Mouse (Mus musculus): ENCODE measurements around the gene Ercc5.

Gene Ercc5
- long read RNA-seq, experiment 1, transcript Ercc5-201 (15 exons, 3,907 nt): major isoform, 6 of 23 reads
- long read RNA-seq, experiment 1, partial matches to known transcripts: 10 of 23 reads
- long read RNA-seq, experiment 1, other reads (novel, unspliced or antisense): 6 of 23 reads
- long read RNA-seq, experiment 2, partial matches to known transcripts: 6 of 15 reads
- long read RNA-seq, experiment 2, other reads (novel, unspliced or antisense): 6 of 15 reads

DNA sequence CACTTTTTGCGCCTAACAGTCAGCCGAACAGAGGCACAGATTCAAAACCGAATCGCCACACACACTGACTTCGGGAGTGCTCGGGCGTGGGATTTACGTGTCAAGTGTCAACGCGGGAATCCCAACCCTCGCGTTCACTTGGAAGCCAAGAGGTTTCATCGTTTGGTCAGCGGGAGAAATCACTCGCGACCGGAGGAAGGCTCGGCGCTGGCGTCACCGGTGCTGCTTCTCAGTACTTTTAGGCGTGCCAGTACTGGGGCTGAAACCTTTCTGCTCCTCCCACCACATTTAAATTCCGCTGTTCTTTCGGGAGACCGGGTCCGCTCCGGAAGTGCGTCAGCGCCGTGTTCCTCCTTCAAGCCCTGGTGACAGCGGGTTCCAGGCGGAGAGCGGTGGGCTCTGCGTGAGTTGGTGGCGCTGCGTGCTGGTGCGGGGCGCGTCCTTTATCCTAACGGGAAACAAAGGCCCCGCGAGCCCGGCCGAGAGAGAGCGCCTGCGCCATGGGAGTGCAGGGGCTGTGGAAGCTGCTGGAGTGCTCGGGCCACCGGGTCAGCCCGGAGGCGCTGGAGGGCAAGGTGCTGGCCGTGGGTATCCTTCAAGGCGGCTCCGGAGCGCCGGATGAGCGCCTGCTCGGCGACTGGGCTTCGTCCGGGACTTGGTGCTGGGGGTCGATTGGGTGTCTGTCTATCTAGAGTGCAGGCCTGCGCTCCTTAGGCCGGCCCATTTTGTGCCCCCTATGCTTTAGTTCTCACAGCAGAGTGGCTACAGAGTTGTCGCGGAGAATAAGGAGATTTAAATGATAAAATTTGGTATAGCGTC, at the start of gene Ercc5:
Ercc5 (plus strand) TSS at position 182 of the 819 bp plus-strand sequence.
- intact Hi-C loops (cut with DNase I): no loop called here

DNA sequence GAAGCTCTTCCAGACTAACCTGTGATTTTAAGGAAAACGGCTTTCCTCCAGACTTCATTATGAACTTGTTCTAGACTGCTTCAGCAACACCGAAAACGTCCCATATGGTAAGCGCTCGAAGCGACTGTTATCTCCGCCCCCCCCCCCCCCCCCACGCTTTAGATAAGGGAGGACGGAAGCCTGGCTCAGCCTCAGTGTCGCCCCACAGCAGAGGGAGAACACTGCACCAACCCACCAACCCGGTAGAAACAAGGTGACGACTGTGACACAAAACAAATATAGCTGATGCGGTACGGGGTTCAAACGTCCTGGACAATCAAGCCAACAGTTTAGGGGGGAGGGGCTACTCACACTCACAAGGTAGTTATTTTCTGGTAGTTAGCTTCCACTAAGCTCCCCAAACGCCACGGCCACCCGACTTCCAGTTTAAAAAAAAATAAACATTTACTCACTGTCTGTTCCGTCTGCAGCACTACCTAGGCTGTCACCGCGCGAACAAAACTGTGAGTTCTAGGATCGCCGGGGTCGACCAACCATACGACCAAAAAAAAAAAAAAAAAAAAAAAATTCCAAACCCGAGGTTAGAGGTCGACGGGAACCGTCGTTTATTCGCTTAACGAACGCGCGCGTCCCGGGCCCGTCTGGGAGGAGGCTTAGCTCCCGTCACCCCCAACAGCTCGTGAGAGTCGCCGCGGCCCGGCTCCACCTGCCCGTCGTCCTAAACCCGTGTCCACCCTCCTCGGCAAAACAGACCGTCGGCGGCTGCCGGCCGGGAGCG, 45.9 kb upstream of the Ercc5 start:
- intact Hi-C loops (cut with DNase I): no loop called here

DNA sequence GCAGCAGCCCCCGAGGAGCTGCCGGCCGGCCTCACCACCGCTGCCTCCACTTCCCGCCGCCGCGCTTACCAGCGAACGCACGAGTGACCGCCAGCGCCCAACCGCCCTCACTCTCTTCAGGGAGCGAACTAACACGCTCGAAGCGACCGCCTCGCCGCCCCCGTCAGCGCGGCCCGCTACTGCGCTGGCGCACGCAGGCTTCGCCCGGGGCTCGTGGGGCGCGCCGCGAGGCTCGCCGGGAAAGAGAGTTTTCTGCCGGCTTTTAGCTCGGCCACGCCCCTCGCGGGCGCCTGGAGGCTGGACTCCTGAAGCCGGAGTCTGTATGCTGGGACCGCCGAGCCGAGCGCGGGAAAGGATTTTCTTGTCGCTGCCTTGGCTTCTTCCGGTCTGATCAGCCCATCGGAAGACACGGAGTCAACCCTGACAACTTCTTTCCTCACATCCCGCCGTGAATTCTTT, 45.3 kb upstream of the Ercc5 start, which contains the start of gene Tex30:
Tex30 (minus strand) TSS at position 183 of the 459 bp plus-strand sequence.
- intact Hi-C loops (cut with DNase I): no loop called here

DNA sequence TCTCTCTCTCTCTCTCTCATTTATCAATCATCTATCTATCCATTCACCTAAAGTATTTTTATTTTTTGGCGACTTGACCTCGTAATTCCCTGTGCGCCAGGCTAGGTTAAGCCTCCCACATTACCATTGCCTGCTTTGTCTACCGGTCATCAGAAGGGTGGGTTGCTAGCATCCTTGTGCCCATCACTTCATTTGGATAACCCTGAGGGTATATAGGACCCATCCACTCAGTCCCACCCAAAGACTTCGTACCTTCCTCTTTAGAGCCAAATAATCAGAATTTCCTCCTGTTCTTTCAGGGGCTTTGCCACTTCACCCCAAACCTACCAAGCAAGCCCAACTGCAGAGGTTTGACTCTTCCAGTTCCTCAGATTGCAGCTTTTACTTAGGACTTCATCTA, 44.6 kb upstream of the Ercc5 start:
- intact Hi-C loops (cut with DNase I): no loop called here

DNA sequence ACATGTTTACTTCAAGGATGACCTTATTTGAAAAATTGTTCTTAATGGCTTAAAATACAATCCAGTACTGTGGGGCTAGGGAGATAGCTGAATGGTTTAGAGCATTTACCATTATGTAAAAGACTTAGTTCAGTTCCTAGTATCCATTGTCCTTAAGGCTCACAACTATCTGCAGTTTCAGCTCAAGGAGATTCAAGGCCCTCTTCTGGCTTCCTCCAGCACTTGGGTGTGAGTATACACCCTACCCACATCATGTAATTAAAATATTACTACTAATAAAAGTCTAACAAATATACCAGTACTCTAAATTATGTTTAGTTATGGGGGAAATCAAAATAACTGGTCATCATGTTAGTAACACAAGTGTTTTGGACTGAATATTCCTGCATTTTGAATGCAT, 30.0 kb upstream of the Ercc5 start:
- intact Hi-C loops (cut with DNase I): no loop called here

DNA sequence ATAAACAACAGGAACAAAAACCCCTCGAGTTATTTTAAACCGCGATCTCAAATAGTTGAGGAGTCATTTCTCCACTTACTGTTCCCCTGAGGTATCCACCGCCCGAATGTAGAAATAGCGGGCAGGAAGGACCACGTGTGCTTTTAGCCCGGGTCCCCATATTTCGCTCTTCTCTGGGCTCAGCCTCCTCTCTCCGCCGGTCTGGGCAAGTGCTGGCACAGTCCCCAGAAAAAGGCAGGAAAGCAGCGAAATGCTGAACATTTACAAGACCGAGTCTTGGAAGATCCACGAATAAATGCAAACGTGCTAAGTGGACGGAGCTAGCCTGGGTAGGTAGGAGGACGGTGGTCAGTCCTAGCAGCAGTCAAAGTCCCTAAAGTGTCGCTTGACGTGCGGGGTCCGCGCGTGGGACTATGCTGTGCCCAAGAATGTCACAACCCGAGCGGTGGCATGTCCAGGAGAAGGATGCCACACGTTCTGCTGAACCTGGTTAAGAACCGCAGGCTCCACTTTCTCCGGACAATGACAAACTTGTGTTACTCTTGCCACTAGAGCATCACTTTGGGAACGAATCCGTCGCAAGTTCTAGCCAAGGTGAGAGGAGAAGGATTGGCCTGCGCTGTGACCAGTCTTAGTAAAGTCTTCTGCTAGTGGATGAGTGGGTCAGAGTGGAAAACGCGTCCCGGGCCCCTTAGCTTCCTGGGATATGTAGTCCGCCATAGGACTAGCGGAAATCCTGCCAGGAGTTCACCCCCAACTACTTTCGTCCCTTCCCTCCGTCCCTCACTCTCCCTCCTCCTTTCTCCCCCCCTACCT, 29.1 kb upstream of the Ercc5 start, which contains the start of the genes Kdelc1 and Bivm:
Kdelc1 (minus strand) TSS at position 570 of the 816 bp plus-strand sequence.
Bivm (plus strand) TSS at position 719 of the 816 bp plus-strand sequence.
- intact Hi-C loops (cut with DNase I): no loop called here

DNA sequence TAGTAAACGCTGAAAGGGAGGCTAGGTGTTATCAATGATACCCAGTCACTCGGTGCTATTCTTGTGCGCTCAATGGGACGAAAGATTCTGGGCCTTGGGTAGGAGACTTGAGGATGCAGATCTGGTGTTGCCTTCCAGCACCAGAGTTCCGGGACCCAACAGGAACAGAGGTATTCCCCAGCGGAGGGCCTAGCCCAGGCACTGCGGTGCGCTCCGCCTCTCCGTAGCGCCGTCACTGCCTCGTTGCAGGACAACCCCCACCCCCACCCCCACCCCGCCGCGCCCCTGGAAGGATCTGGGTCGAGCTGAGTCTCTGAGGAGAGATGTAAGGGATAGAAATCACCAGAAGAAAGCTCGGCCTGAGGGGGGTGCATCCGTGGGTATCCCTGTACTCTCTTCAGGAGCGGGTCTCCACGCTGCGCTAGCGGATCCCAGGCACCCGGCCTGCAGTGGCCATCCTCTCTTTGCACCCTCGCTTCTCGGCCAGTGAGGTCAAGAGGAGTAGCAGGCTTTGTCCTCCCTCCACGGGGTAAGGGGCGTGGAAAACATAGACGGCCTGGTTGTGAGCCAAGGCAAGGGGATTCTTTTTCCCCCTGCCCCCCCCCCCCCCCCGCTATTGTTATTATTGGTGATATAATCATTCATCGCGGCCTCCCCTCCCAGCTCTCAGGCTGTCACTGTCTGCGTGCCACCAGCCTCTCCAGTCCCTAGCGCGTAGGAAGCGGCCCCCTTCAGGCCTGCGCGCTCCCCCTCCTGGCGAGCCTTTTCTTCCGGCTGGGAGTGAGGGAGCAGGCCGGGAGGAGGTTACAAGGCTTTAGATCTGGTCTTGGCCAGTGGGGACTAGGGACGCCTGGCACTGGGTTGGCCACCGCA, 28.1 kb upstream of the Ercc5 start:
- intact Hi-C loops (cut with DNase I): no loop called here

DNA sequence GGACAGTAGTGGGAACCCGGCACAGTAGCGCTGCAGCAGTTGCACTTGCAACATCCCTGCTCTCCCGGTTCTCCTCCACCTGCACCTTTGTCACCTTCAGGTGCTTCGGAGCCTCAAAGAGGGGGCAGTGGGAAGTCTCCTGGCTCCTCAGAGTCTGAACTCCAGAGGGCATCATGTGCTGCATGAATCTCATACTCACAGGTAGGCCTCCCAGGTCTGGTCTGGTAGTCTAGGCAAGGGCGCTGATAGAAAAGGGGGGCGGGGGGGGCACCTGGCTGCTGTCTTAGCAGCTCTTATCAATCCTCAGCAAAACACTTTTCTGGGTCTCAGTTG, 27.5 kb upstream of the Ercc5 start:
- intact Hi-C loops (cut with DNase I): no loop called here

DNA sequence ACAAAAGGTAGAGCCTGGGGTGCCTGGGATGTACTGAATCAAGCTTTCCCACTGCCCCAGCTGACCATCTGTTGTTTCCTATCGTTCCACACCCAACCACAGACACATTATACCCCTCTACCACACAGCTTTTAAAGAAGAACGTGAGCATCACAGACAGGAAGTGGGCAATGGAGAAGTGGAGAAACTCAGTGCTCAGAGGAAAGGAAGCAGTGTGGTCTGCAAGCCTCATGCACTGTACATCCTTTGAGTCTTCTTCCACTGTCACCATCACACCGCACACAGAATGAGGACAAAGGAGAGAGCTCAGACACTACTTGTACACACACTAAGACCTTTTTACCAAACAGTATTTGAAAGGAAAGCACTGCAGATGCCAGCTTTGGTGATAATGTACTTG, 25.3 kb upstream of the Ercc5 start:
- intact Hi-C loops (cut with DNase I): no loop called here

DNA sequence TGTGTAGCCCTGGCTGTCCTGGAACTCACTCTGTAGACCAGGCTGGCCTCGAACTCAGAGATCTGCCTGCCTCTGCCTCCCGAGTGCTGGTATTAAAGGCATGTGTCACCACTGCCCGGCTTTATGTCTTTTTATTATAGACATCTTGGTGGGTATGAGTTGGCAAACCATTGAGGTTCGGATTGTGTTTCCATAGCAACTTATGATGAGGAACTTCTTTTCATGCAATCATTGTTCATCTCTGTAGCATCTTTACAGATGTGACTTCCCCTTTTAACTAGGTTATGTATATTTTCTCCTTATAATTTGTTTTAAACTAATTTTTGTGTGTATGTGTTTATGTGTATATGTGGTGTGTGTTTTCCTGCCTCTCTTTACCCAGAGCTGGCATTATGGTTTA, 22.0 kb upstream of the Ercc5 start:
- intact Hi-C loops (cut with DNase I): no loop called here

DNA sequence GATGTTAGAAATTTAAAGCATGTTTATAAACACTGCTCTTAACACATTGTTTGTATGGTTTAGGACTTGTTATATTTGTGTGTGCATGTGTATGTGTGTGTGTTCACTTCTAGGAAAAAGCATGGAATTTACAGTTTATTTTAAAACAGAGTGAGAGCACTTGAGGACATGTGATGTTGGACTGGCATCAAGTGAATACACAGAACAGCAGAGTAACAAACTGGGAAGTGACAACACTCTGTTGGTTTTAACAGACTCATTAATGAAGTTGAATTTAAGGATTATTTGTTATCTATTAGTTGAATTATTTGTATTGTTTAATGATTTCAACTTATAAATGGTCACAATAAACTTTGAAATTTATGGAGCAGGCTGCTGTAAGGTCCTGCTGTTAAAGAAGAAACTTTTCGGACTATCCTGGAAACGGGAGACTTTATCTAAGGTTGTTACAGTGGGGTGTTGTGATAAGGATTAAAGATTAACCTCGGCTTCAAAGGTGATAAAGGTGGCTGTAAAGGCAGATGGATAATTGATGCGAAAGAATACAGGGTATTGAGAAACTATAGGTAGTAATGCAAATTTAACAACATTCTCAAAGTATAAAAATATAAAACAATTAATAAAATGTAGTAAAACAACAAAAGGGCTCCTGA, 17.5 kb upstream of the Ercc5 start:
- intact Hi-C loops (cut with DNase I): no loop called here

DNA sequence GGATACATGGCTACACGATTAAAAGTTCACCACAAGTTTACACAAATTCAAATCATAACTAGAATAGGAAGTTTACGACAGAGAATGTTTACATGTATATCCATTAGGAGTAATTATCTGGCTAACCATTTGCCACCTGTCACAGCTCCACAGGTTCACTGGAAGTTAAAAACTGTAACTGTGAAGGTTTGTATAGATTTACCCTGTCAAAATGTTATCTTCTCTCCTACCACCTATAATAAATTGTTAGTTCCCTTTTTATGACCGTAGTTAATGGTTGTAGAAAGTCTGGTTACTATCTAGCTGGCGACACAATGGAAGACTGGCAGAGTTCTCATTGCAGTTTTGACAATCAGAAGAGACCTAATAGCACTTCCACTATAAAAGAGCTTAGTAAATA, 7.3 kb upstream of the Ercc5 start:
- intact Hi-C loops (cut with DNase I): no loop called here

DNA sequence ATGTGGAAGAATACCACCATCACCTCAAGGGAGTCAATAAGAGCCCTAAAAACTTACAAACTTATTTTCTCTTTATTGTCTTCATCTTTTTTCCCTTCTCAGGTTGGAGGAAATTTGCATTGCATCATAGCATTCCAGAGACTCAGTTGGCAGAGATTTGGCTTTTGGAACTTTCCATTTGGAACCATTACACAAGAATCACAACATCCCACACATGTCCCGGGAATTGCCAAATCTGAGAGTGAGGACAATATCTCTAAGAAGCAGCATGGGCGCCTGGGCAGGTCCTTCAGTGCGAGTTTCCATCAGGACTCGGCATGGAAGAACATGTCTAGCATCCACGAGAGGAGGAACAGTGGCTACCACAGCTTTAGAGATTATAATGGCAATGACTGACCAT, 4.8 kb upstream of the Ercc5 start:
- intact Hi-C loops (cut with DNase I): no loop called here

DNA sequence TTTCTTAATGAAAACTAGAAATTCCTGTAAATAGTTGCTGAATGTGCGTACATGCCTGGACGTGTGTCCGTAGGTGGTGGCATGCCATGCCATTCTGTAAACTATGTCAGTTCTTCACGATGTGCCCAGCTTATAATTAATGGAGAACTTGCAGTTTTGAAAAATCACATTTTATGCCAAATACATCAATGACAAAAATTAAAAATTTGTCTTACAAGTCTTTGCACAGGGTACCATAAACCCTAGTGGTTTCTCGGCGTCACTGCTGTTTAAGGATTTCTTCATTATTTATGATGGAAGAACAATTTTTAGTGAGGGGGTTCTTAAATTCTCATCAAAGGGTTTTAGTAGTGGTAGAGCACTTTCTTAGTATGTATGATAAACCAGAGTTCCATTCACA, 1.2 kb downstream of the Ercc5 start:
- intact Hi-C loops (cut with DNase I): no loop called here

DNA sequence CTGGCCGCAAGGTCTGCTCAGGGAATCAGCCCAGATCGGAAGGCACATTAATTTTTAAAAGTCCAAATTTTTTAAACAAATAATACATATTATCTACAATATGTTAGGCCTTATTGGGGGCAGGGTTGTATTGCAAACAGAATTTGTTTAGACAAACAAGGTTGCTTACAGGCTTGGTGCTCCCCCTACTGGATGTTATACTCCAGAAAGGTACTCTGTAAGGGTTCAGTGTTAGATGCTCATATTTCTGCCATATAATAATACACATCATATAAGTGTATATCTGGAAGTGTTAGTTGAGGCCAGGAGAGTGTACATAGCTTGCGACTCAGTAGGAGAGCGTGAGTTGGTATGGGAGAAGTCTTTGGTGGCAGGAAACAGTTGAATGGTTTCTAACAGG, 7.7 kb downstream of the Ercc5 start:
- intact Hi-C loops (cut with DNase I): no loop called here

DNA sequence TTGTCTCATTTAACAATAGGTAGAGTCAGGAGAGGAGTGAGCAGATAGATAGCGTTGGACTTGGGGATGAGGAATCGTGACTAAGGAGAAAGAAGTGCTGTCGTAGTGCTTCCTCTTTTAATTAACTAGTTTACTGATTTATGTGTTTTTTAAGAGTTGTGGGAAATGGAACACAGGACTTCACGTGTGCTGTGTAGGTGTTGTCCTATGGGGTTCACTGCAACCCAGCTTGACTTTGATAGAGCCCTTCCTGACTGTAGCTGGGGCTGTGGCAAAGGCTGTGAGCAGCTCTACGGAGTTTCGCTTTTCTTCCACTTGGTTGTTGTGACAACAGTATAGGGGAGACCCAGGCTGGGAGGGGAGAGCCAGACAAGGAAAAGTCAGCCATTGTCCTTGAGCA, 10.8 kb downstream of the Ercc5 start:
- intact Hi-C loops (cut with DNase I): no loop called here

DNA sequence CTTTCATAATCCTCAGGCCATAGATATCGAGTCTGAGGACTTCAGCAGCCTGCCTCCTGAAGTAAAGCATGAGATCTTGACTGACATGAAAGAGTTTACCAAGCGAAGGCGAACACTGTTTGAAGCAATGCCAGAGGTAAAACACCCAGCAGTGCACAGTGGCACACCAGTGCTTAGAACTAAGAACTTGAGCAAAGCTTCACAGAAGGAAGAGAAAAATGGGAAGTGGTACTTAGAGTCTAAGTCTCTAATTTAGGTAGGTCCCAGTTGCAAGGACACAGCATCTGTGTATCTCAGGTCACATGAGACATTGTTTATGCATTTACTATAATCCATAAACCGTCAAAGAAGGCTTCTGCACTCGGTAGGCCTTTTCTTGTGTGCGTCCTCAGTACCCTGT, 14.3 kb downstream of the Ercc5 start:
- intact Hi-C loops (cut with DNase I): no loop called here

DNA sequence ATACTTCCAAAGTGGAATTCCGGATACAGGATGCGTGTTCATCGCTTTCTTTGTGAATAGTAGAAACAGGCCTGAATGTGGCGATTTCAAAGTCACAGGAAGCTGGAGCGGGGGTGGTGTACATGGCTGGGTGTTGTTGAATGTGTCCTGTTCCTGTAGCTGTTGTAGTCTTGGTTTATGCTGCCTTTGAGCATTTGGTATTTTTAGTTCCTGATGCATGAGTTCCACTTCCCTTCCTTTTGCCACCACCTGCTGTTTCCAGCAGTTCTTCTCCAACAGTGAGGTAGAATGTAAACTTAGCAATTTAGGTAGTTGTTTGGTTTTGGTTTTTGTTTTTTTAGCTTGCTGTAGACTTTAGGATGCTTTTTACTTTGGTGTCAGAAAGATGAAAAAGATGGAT, 14.8 kb downstream of the Ercc5 start:
- intact Hi-C loops (cut with DNase I): no loop called here

DNA sequence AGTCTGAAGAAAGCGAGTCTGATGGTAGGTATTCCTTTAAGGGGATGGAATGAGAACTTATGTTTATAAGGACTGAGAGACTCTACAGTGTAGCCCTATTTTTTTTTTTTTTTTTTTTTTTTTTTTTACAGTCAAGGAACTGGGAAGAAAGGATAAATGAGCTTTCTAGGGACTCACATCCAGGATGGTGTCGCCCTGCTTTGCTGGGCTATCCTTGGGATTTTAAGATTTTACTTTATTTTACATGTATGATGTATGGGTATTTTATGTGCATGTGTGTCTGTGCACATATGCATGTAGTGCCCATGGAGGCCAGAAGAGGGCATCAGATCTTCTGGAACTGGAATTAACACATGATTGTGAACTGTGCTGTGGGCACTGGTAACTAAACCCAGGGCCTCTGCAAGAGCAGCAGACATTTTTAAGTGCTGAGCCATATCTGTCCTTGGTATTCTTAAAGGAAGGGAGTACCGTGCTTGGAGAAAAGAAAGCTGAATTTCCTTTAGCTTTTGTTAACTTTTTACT, 20.4 kb downstream of the Ercc5 start:
- intact Hi-C loops (cut with DNase I): no loop called here

Measured in adrenal gland (tissue).